Mouse (Mus musculus) olfactory bulb, adult 2 months (tissue): ENCODE measurements around the gene Thsd4. TPM values are rescaled to one million over a fixed set of nuclear protein-coding genes. Genes with fewer than 3 reads are reported as not detected.
"Not testable (repeated sequence)": the region's sequence is repeated elsewhere in the genome, so short reads cannot be mapped to it uniquely, and the experiment has no call there.

ENCODE experiments used
- H3K27ac ChIP-seq: fragments of 200-500 bp; 2 replicates; pipeline ENCODE4 v1.5.1; 2012; ENCODE audit warnings: low read depth, low read length; ENCODE audit not compliant: insufficient read depth
- H3K4me1 ChIP-seq: fragments of 200-500 bp; 2 replicates; pipeline ENCODE4 v1.6.1; 2012; ENCODE audit warnings: low read length; ENCODE audit not compliant: control insufficient read depth, insufficient read depth
- H3K4me3 ChIP-seq: fragments of 200-500 bp; 2 replicates; pipeline ENCODE4 v1.5.1; 2012; ENCODE audit warnings: mild to moderate bottlenecking, low read depth, low read length, moderate library complexity; ENCODE audit not compliant: insufficient read depth
- CTCF ChIP-seq: fragments of 200-500 bp; IDR thresholded peaks from 2 replicates; pipeline ENCODE4 v1.5.1; 2012; ENCODE audit warnings: low read depth, mild to moderate bottlenecking, low read length, moderate library complexity; ENCODE audit not compliant: insufficient read depth
- POLR2A ChIP-seq: fragments of 200-500 bp; IDR thresholded peaks from 2 replicates; pipeline ENCODE4 v1.6.1; 2012; ENCODE audit warnings: mild to moderate bottlenecking, low read depth, low read length, moderate library complexity; ENCODE audit not compliant: insufficient read depth
- WGBS: fragments of 180-500 bp; shearing (Covaris S2); methylation state at CpG from one replicate; pipeline ENCODE4 v1.1.7; 2018; 5-methylcytosine and 5-hydroxymethylcytosine counted together
- polyA plus RNA-seq: library from polyadenylated mRNA; stranded (reverse); fragments of >200 nt; gene quantifications from 2 replicates; pipeline ENCODE4 v1.2.4, GENCODE M21; 2012; ENCODE audit warnings: low replicate concordance; ENCODE audit not compliant: missing spikeins, insufficient read depth, insufficient read length

Gene Thsd4
- polyA plus RNA-seq, 1 experiment = not detected

GRCm38 (mm10) chr9:60186948-60187347, 334.9 kb downstream of the Thsd4 start:
- Histone ChIP-seq H3K4me3 (no peak overlapping the region), H3K4me1 (peaks cover 2% of the 10 kb centered on the region; the same call in 1 of the 2 replicates), H3K27ac (no peak overlapping the region)
- WGBS = 70% methylated on average over 7 of the region's 7 CpGs
- no peak for TF ChIP-seq POLR2A
- TF ChIP-seq CTCF = no peak

GRCm38 (mm10) chr9:60184083-60184482, 337.8 kb downstream of the Thsd4 start:
- no peak for TF ChIP-seq CTCF
- no peak for TF ChIP-seq POLR2A
- WGBS = 77% methylated on average over 3 of the region's 3 CpGs
- H3K4me3 ChIP-seq = no peak overlapping the region

GRCm38 (mm10) chr9:60182371-60182770, 339.5 kb downstream of the Thsd4 start:
- Histone ChIP-seq H3K27ac (no peak overlapping the region), H3K4me1 (peaks cover 2% of the 10 kb centered on the region; the same call in 1 of the 2 replicates), H3K4me3 (no peak overlapping the region)
- WGBS = 95% methylated on average over 6 of the region's 6 CpGs
- no peak for TF ChIP-seq POLR2A

More at GRCm38 (mm10) chr9:60184083-60184482, 337.8 kb downstream of the Thsd4 start:
- Histone ChIP-seq H3K4me1 (peaks cover 2% of the 10 kb centered on the region; the same call in 1 of the 2 replicates), H3K27ac (no peak overlapping the region)

GRCm38 (mm10) chr9:60180936-60181335, 340.9 kb downstream of the Thsd4 start:
- TF ChIP-seq CTCF (no peak), POLR2A (no peak)
- Histone ChIP-seq H3K4me3 (no peak overlapping the region), H3K4me1 (no peaks in the 10 kb centered on the region), H3K27ac (no peak overlapping the region)
- WGBS = 95% methylated on average over 3 of the region's 3 CpGs

GRCm38 (mm10) chr9:60180114-60180513, 341.7 kb downstream of the Thsd4 start:
- no peak overlapping the region for H3K4me3 ChIP-seq
- no peaks in the 10 kb centered on the region for H3K4me1 ChIP-seq
- TF ChIP-seq CTCF = no peak
- TF ChIP-seq POLR2A = no peak
- WGBS = 94% methylated on average over 6 of the region's 6 CpGs
- no peak overlapping the region for H3K27ac ChIP-seq

- Histone ChIP-seq H3K4me1 (peaks cover 6% of the 10 kb centered on the region; the same call in 1 of the 2 replicates), H3K27ac (no peak overlapping the region), H3K4me3 (no peak overlapping the region)
- WGBS = 84% methylated on average over 3 of the region's 3 CpGs
- TF ChIP-seq POLR2A = no peak
- no peak for TF ChIP-seq CTCF
Observed at GRCm38 (mm10) chr9:60176311-60176710, 345.5 kb downstream of the Thsd4 start.

GRCm38 (mm10) chr9:60172459-60173060, 349.3 kb downstream of the Thsd4 start:
- H3K27ac ChIP-seq = not testable (repeated sequence)

GRCm38 (mm10) chr9:60166990-60167389, 354.9 kb downstream of the Thsd4 start:
- no peak overlapping the region for H3K4me3 ChIP-seq
- peaks cover 5% of the 10 kb centered on the region for H3K4me1 ChIP-seq
- TF ChIP-seq POLR2A (no peak), CTCF (no peak)
- 50% methylated on average over 4 of the region's 4 CpGs for WGBS
- peak overlapping the region; percentile 54; the same call in 1 of the 2 replicates for H3K27ac ChIP-seq

More at GRCm38 (mm10) chr9:60172459-60173060, 349.3 kb downstream of the Thsd4 start:
- not testable (repeated sequence) for H3K4me1 ChIP-seq, H3K4me3 ChIP-seq
- WGBS = 30% methylated on average over 9 of the region's 9 CpGs

- WGBS = 29% methylated on average over 5 of the region's 5 CpGs
- TF ChIP-seq POLR2A (no peak), CTCF (no peak)
- H3K4me1 ChIP-seq = peaks cover 3% of the 10 kb centered on the region
- no peak overlapping the region for H3K27ac ChIP-seq
- no peak overlapping the region for H3K4me3 ChIP-seq
Observed at GRCm38 (mm10) chr9:60160855-60161254, 361.0 kb downstream of the Thsd4 start.

GRCm38 (mm10) chr9:60160194-60160593, 361.7 kb downstream of the Thsd4 start:
- Histone ChIP-seq H3K4me3 (no peak overlapping the region), H3K4me1 (peaks cover 3% of the 10 kb centered on the region), H3K27ac (no peak overlapping the region)
- TF ChIP-seq POLR2A (no peak), CTCF (no peak)
- WGBS = 56% methylated on average over 7 of the region's 7 CpGs
